Mouse (Mus musculus) stomach, postnatal 0 days (tissue): ENCODE data around the gene Enam.

Experiments used
- CTCF ChIP-seq: IDR thresholded peaks from 2 replicates; pipeline ENCODE4 v1.5.1; 2016; ENCODE audit warnings: antibody characterized with exemption, low read depth, mild to moderate bottlenecking, moderate library complexity
- EP300 ChIP-seq: optimal IDR thresholded peaks from 2 replicates; pipeline ENCODE3; 2016; ENCODE audit warnings: antibody characterized with exemption

DNA sequence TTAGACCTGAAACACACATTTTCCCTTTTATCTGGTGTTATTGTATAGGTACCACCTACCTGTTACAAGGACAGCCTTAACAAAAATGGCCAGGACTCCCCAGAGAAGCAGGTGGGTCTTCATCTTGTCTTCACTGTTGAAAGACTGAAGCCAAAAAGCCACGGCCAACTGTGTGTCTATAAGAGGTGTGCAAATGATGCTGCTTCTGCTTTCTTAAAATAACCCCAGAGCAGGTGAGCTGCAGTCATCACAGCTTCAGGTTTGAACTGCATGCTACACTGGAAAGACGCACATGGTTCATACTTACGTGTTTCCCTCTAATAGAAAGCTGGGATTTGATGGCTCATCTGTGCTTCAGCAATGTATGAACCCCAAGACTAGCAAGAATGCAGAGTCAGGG lies 39.9 kb downstream of the Enam start, which contains the start of gene Jchain:
- TF ChIP-seq CTCF = no peak
- no peak for TF ChIP-seq EP300
